Mouse (Mus musculus) kidney, adult 2 months (tissue): Measurements from ENCODE around the gene Rsbn1l. TPM values are rescaled to one million over a fixed set of nuclear protein-coding genes. Genes with fewer than 3 reads are reported as not detected.
A peak's percentile ranks its signal among the peaks of the same experiment; 100 is the strongest.

Experiments used
- DNase-seq: peaks from one replicate; pipeline ENCODE4 v3.0.0; 2021
- H3K27ac ChIP-seq: fragments of 200-500 bp; 2 replicates; pipeline ENCODE4 v1.5.1; 2012; ENCODE audit warnings: low read depth, low read length, control low read depth, inconsistent platforms; ENCODE audit not compliant: insufficient read depth
- H3K27me3 ChIP-seq: fragments of 200-500 bp; replicated peaks from 2 replicates; pipeline ENCODE4 v1.6.1; 2012; ENCODE audit warnings: mild to moderate bottlenecking, moderate library complexity, low read length, inconsistent platforms; ENCODE audit not compliant: control insufficient read depth, insufficient read depth
- H3K36me3 ChIP-seq: fragments of 200-500 bp; 2 replicates; pipeline ENCODE4 v1.6.1; 2012; ENCODE audit warnings: mild to moderate bottlenecking, moderate library complexity, low read length, inconsistent platforms; ENCODE audit not compliant: control insufficient read depth, insufficient read depth
- H3K4me1 ChIP-seq: fragments of 200-500 bp; 2 replicates; pipeline ENCODE4 v1.6.1; 2011; ENCODE audit warnings: low read length; ENCODE audit not compliant: control insufficient read depth, insufficient read depth
- H3K4me3 ChIP-seq: fragments of 200-500 bp; 2 replicates; pipeline ENCODE4 v1.5.1; 2011; ENCODE audit warnings: mild to moderate bottlenecking, low read depth, low read length, control low read depth; ENCODE audit not compliant: insufficient read depth
- CTCF ChIP-seq: fragments of 200-500 bp; conservative IDR thresholded peaks from 2 replicates; pipeline ENCODE4 v1.5.1; 2011; ENCODE audit warnings: low read depth, mild to moderate bottlenecking, control low read depth, low read length, moderate library complexity, mixed read lengths; ENCODE audit not compliant: insufficient read depth, insufficient read length
- POLR2A ChIP-seq: fragments of 200-500 bp; IDR thresholded peaks from one replicate; pipeline ENCODE4 v1.6.1; 2011; ENCODE audit warnings: low read depth, low read length, control low read depth
- WGBS: fragments of 180-500 bp; shearing (Covaris S2); methylation state at CpG from one replicate; pipeline ENCODE4 v1.1.7; 2018; 5-methylcytosine and 5-hydroxymethylcytosine counted together
- polyA plus RNA-seq: library from polyadenylated mRNA; depleted of rRNA; stranded (reverse); fragments of >200 nt; gene quantifications from 2 replicates; pipeline ENCODE4 v1.2.3, GENCODE M21; 2012

The Rsbn1l gene
- polyA plus RNA-seq, 1 experiment: 3.9 TPM

- TF ChIP-seq POLR2A: no peak
- WGBS: 55% methylated on average over 3 of the region's 3 CpGs
- no peaks in the 10 kb centered on the region for H3K27me3 ChIP-seq
- no peaks in the 10 kb centered on the region for H3K36me3 ChIP-seq
- H3K4me3 ChIP-seq: no peak overlapping the region
- no peaks in the 10 kb centered on the region; the same call in none of the 2 replicates for H3K4me1 ChIP-seq
- no peak for DNase-seq
- no peak overlapping the region for H3K27ac ChIP-seq
These were observed 30.7 kb downstream of the Rsbn1l start for GRCm38 (mm10) chr5:20925451-20925850.

- Histone ChIP-seq H3K4me3 (no peak overlapping the region), H3K4me1 (no peaks in the 10 kb centered on the region; the same call in 1 of the 2 replicates), H3K36me3 (no peaks in the 10 kb centered on the region), H3K27ac (no peak overlapping the region), H3K27me3 (no peaks in the 10 kb centered on the region)
- WGBS: 41% methylated on average over 3 of the region's 3 CpGs
- no peak for DNase-seq
- no peak for TF ChIP-seq POLR2A
- no peak for TF ChIP-seq CTCF
These were observed 31.6 kb downstream of the Rsbn1l start for GRCm38 (mm10) chr5:20924608-20925007.

DNA sequence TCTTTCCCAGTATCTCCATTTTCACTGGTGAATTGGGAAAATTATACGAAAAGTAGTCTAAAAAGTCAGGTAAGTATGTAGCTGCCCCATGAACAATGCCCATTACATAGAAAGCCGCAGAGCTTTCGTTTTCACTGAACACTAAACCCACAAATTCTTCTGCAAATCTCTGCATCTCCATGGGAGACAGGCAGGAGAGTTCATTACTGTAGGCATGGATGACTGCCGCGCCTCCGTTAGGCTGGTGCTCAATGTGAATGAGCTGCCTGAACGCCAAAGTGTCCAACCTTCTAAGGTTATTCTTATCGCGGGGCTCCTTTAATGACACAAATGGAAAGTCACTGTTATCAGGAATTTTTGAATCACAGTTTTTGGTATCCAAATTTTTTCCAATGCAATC lies 36.6 kb downstream of the Rsbn1l start:
- 89% methylated on average over 9 of the region's 9 CpGs for WGBS
- TF ChIP-seq CTCF (no peak), POLR2A (no peak)
- H3K4me1 ChIP-seq: no peaks in the 10 kb centered on the region

GRCm38 (mm10) chr5:20918967-20919366 lies 37.2 kb downstream of the Rsbn1l start:
- 78% methylated on average over 4 of the region's 4 CpGs for WGBS
- Histone ChIP-seq H3K27ac (no peak overlapping the region), H3K4me1 (0 out of 2 replicates have a peak, but pooled peaks cover under 1% of the 10 kb centered on the region), H3K27me3 (no peaks in the 10 kb centered on the region), H3K36me3 (no peaks in the 10 kb centered on the region), H3K4me3 (no peak overlapping the region)
- TF ChIP-seq CTCF: no peak
- no peak for TF ChIP-seq POLR2A
- DNase-seq: peak; percentile 28

More for the DNA sequence above, 36.6 kb downstream of the Rsbn1l start:
- Histone ChIP-seq H3K36me3 (no peaks in the 10 kb centered on the region), H3K27ac (no peak overlapping the region), H3K4me3 (no peak overlapping the region), H3K27me3 (no peaks in the 10 kb centered on the region)
- no peak for DNase-seq

GRCm38 (mm10) chr5:20913372-20914275 lies 42.6 kb downstream of the Rsbn1l start:
- no peaks in the 10 kb centered on the region for H3K27me3 ChIP-seq
- no peaks in the 10 kb centered on the region for H3K36me3 ChIP-seq
- 63% methylated on average over 11 of the region's 11 CpGs for WGBS
- peak; percentile 80 for DNase-seq
- no peak overlapping the region for H3K4me3 ChIP-seq
- TF ChIP-seq CTCF: peak; percentile 29
- no peak for TF ChIP-seq POLR2A
- peaks cover 3% of the 10 kb centered on the region; the same call in 1 of the 2 replicates for H3K4me1 ChIP-seq
- H3K27ac ChIP-seq: no peak overlapping the region

- Histone ChIP-seq H3K4me1 (peaks cover 3% of the 10 kb centered on the region; the same call in 1 of the 2 replicates), H3K36me3 (no peaks in the 10 kb centered on the region; the same call in none of the 2 replicates), H3K27ac (no peak overlapping the region), H3K27me3 (no peaks in the 10 kb centered on the region), H3K4me3 (no peak overlapping the region)
- WGBS: 77% methylated on average over 2 of the region's 2 CpGs
- TF ChIP-seq CTCF (no peak), POLR2A (no peak)
- no peak for DNase-seq
These were observed 44.5 kb downstream of the Rsbn1l start for GRCm38 (mm10) chr5:20911741-20912140.

- Histone ChIP-seq H3K27ac (no peak overlapping the region), H3K4me3 (no peak overlapping the region), H3K4me1 (no peaks in the 10 kb centered on the region), H3K36me3 (no peaks in the 10 kb centered on the region; the same call in none of the 2 replicates), H3K27me3 (no peaks in the 10 kb centered on the region)
- TF ChIP-seq CTCF (no peak), POLR2A (no peak)
- no peak for DNase-seq
- WGBS: 91% methylated on average over 7 of the region's 7 CpGs
These were observed 50.0 kb downstream of the Rsbn1l start for GRCm38 (mm10) chr5:20906191-20906590.
